Mouse (Mus musculus) lung, embryonic 16.5 days (tissue): Measurements from ENCODE around the gene Tbcc. TPM values are rescaled to one million over a fixed set of nuclear protein-coding genes. Genes with fewer than 3 reads are reported as not detected.
"Not testable (repeated sequence)": the region's sequence is repeated elsewhere in the genome, so short reads cannot be mapped to it uniquely, and the experiment has no call there.

Experiments used
- ATAC-seq: fragments of 200-750 bp; cut with Nextera tagmentation; 2 replicates; pipeline ENCODE4 v1.8.0; 2017; ENCODE audit warnings: low read depth, mild to moderate bottlenecking, moderate library complexity
- H3K27ac ChIP-seq: fragments of 300-500 bp; sonication (generic); 2 replicates; pipeline ENCODE4 v1.5.1; 2014; ENCODE audit warnings: mild to moderate bottlenecking, control low read depth, low read length
- H3K27me3 ChIP-seq: fragments of 300-500 bp; sonication (generic); 2 replicates; pipeline ENCODE4 v1.6.1; 2014; ENCODE audit warnings: low read depth, low read length, mixed read lengths; ENCODE audit not compliant: control insufficient read depth, insufficient read depth
- H3K36me3 ChIP-seq: fragments of 300-500 bp; sonication (generic); 2 replicates; pipeline ENCODE4 v1.6.1; 2014; ENCODE audit warnings: low read length; ENCODE audit not compliant: control insufficient read depth, insufficient read depth
- H3K4me1 ChIP-seq: fragments of 300-500 bp; sonication (generic); replicated peaks from 2 replicates; pipeline ENCODE4 v1.6.1; 2014; ENCODE audit warnings: low read length, mixed read lengths; ENCODE audit not compliant: control insufficient read depth, insufficient read depth
- H3K4me2 ChIP-seq: fragments of 300-500 bp; sonication (generic); 2 replicates; pipeline ENCODE4 v1.6.1; 2014; ENCODE audit warnings: low read depth, low read length, control low read depth
- H3K4me3 ChIP-seq: fragments of 300-500 bp; sonication (generic); 2 replicates; pipeline ENCODE4 v1.5.1; 2014; ENCODE audit warnings: mild to moderate bottlenecking, low read length, control low read depth
- H3K9ac ChIP-seq: fragments of 300-500 bp; sonication (generic); 2 replicates; pipeline ENCODE4 v1.6.1; 2014; ENCODE audit warnings: low read length, control low read depth
- H3K9me3 ChIP-seq: fragments of 300-500 bp; sonication (generic); 2 replicates; pipeline ENCODE4 v1.6.1; 2016; ENCODE audit warnings: low read length; ENCODE audit not compliant: control insufficient read depth
- WGBS: fragments of 180-500 bp; shearing (Covaris S2); extraction: QIAGEN DNeasy Blood & Tissue Kit; methylation state at CpG from one replicate; pipeline ENCODE4 v1.1.7; 2014; 5-methylcytosine and 5-hydroxymethylcytosine counted together
- polyA plus RNA-seq: library from polyadenylated mRNA; unstranded; fragments of >200 nt; fragmentation: Nextera tagmentation; extraction: Ambion mirVana; gene quantifications from 2 replicates; pipeline ENCODE4 v1.2.1, GENCODE M21; 2015

Gene Tbcc
- 38.6 and 40.8 TPM in 2 replicates for polyA plus RNA-seq

DNA sequence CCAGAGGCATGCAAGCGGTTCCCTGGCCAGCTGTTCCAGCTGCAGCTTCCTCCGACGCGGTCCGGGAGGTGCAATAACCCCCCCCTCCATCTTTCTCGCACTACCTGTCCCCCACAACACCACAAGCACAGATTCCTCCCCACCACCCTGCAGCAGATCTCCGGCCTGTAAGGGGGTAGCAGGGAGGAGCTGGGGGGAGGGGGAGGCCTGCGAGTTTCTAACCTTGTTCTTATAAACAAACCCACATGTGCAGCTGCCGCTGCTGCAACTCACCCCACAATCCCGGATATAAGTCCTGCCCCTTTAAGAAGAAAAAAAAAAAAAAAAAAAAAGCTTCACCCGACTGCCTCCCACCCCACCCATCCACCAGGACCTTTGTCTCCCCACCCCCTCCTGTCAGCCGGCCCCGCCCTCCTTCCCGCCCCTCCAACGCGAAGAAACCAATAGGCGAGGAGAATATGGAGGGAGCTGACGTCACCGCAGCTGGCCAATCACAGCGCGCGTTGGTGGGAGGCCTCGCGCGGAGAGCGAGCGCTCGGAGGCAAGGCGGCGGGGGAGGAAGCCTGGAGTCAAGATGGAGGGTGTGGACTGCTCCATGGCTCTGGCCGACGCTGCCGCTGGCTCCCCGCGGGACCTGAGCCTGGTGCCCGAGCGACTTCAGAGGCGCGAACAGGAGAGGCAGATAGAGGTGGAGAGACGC, at the start of gene Tbcc:
TSS of gene Tbcc (plus strand) at position 569 of the 700 bp plus-strand sequence.
- Histone ChIP-seq H3K4me1 (peaks cover 28% of the 10 kb centered on the region), H3K9ac (peak within 1 kb of the TSS; percentile 89), H3K9me3 (no peaks in the 10 kb centered on the region), H3K4me2 (peak within 1 kb of the TSS; percentile 91), H3K36me3 (peaks cover 6% of the 10 kb centered on the region), H3K4me3 (peak within 1 kb of the TSS; percentile 86), H3K27me3 (no peaks in the 10 kb centered on the region), H3K27ac (peak within 1 kb of the TSS; percentile 96)
- peak; percentile 95 for ATAC-seq
- WGBS = under 1% methylated on average over 38 of the region's 40 CpGs

DNA sequence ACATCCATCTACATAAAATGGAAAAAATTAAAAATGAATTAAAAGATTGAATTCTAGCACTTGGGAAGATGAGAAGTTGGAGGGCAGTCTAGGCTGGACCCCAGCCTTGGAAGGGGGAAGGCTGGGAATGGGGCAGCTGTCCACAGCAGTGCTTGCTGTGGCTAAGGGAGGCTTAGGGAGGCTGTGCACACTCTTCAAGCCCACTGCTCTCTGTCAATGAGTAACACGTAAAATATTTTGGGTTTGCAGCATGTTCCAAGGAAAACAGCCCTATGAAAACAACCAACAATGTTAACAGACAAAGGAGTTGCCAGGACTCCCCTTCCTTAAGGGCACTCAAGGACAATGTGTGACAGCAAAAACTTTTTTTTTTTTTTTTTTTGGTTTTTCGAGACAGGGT, 47.5 kb upstream of the Tbcc start:
- WGBS = 78% methylated on average over 2 of the region's 2 CpGs
- no peaks in the 10 kb centered on the region for H3K27me3 ChIP-seq
- ATAC-seq = no peak
- no peaks in the 10 kb centered on the region for H3K9me3 ChIP-seq
- H3K4me3 ChIP-seq = no peak overlapping the region
- no peak overlapping the region for H3K27ac ChIP-seq
- H3K36me3 ChIP-seq = no peaks in the 10 kb centered on the region
- peaks cover 3% of the 10 kb centered on the region; the same call in 1 of the 2 replicates for H3K4me1 ChIP-seq
- H3K4me2 ChIP-seq = no peak overlapping the region
- no peak overlapping the region for H3K9ac ChIP-seq

DNA sequence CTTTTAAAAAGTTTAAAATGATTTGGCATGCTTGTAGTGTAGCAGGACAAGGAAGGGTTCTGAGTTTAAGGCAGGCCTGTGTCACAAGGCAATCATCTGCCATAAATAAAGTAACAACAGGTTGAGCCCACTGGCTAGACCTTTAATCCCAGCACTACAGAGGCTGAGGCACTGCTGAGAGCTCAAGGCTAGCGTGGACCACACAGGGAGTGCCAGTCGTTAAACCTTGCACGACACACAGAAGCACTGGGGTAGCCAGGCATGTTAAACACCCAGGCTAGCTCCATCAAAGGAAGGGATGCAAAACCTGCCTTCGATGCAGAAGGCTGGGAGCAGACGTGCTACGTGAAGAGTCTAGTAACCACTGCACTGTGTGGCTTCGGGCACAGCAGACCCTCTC, 46.8 kb upstream of the Tbcc start:
- Histone ChIP-seq H3K9me3 (no peaks in the 10 kb centered on the region), H3K27ac (no peak overlapping the region), H3K4me3 (no peak overlapping the region), H3K9ac (no peak overlapping the region), H3K27me3 (no peaks in the 10 kb centered on the region), H3K4me2 (no peak overlapping the region), H3K36me3 (no peaks in the 10 kb centered on the region), H3K4me1 (peaks cover 3% of the 10 kb centered on the region; the same call in 1 of the 2 replicates)
- 66% methylated on average over 7 of the region's 7 CpGs for WGBS
- ATAC-seq = no peak

DNA sequence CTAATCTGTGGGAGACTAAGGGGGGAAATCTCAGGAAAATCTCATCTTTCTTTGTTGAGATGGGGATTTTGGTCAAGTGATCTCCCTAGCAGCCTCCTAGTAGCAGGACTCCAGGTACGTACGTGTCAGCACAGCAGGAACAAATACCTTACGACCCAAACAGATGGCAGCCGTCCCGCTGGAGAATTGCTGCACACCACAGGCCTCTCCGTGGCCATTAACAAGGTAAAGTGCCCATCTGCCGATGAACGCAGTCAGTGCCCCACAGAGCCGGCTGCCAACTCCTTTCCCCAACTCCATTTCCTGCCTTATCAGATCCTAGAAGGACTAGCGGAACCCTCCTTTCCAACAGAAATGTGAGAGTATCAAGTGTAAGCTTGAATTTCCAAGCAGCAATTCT, 45.7 kb upstream of the Tbcc start:
- Histone ChIP-seq H3K4me1 (peaks cover 3% of the 10 kb centered on the region; the same call in 1 of the 2 replicates), H3K4me3 (no peak overlapping the region), H3K36me3 (no peaks in the 10 kb centered on the region), H3K9ac (no peak overlapping the region), H3K27ac (no peak overlapping the region), H3K27me3 (no peaks in the 10 kb centered on the region), H3K9me3 (no peaks in the 10 kb centered on the region), H3K4me2 (no peak overlapping the region)
- ATAC-seq = no peak
- 43% methylated on average over 10 of the region's 10 CpGs for WGBS

DNA sequence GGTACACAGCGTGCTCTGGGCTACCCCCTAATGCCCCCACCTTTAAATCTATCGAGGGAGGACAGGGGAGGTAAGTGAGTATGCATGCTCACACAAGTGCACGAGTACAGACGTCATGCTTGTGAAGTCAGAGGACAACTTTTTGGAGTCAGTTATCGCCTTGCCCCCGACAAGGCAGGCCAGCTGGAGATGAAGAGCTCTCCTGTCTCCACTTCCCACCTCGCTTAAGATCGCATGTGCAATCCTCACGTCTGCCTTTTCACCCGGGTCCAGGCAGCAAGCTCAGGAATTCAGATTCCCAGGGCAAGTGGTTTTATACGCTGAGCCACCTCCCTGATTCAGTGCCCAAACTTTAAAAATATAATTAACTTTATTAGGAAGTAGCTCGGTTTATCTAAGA, 45.2 kb upstream of the Tbcc start:
- 54% methylated on average over 12 of the region's 12 CpGs for WGBS
- Histone ChIP-seq H3K4me1 (peaks cover 3% of the 10 kb centered on the region; the same call in 1 of the 2 replicates), H3K4me3 (no peak overlapping the region), H3K36me3 (no peaks in the 10 kb centered on the region), H3K4me2 (no peak overlapping the region), H3K27ac (no peak overlapping the region), H3K9ac (no peak overlapping the region), H3K27me3 (no peaks in the 10 kb centered on the region), H3K9me3 (no peaks in the 10 kb centered on the region)
- no peak for ATAC-seq

DNA sequence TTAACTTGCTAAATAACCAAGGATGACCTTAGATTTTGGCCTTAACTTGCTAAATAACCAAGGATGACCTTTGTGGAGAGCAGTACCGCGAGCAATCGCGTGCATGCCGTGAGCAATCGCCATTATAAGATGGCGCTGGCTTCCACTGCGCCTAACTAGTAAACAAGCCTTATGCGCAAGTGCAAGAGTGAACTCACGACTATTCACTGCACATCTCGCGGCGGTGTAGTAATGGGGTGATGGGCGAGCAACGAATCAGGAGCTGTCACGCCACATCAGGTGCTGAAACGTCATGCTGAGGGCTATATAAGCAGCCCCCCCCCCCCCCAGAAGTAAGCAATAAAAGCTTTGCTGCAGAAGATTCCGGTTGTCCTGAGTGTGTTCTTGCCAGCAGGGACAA, 43.9 kb upstream of the Tbcc start:
- H3K27me3 ChIP-seq, H3K4me2 ChIP-seq, H3K9ac ChIP-seq, H3K27ac ChIP-seq, H3K4me3 ChIP-seq, ATAC-seq, H3K36me3 ChIP-seq, H3K9me3 ChIP-seq, H3K4me1 ChIP-seq: not testable (repeated sequence)
- WGBS = 95% methylated on average over 18 of the region's 18 CpGs

DNA sequence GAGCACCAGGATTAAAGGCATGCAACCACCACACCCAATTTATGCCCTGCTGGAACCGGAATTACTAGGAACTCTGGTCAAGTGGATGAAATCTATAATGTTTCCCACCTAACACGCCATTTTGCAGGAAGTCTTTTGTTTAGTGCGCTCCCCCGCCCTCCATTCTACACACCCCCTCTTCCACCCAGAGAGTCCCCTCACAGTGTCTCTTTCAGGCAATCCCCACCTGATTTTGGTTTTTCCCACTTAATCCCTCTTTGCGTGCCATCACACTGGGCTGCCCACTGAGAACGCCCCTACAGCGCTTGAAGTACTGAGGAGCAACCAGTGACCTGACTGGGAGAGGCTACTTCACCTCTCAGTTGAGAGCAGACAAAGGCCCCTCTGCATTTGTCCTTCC, 43.3 kb upstream of the Tbcc start:
- no peak overlapping the region for H3K27ac ChIP-seq
- no peaks in the 10 kb centered on the region for H3K36me3 ChIP-seq
- no peak overlapping the region for H3K4me3 ChIP-seq
- H3K4me1 ChIP-seq = peaks cover 3% of the 10 kb centered on the region; the same call in 1 of the 2 replicates
- no peaks in the 10 kb centered on the region for H3K27me3 ChIP-seq
- no peak overlapping the region for H3K4me2 ChIP-seq
- no peak overlapping the region for H3K9ac ChIP-seq
- no peak for ATAC-seq
- no peaks in the 10 kb centered on the region for H3K9me3 ChIP-seq
- 87% methylated on average over 7 of the region's 7 CpGs for WGBS

DNA sequence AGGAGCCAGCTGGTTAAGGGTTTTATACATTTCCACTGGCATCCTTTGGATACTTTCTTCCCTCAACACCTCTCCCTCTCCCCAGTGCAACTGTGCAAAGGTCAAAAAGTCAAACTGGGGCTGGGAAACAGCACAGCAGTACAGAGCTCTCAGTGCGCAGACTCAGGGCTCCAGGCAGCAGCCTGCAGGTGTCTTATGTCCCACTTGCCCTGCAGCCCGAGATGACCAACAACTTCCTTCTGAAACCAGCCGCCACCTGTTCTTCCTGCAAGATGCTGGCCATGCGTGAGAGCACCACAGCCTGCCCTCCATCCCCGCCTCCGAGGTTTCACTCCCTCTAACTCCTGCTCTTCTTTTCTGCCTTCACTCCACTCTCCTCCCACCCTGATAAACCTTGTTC, 37.8 kb upstream of the Tbcc start:
- no peak for ATAC-seq
- 0 out of 2 replicates have a peak overlapping the region, but pooled peaks have one; percentile 8 for H3K4me2 ChIP-seq

DNA sequence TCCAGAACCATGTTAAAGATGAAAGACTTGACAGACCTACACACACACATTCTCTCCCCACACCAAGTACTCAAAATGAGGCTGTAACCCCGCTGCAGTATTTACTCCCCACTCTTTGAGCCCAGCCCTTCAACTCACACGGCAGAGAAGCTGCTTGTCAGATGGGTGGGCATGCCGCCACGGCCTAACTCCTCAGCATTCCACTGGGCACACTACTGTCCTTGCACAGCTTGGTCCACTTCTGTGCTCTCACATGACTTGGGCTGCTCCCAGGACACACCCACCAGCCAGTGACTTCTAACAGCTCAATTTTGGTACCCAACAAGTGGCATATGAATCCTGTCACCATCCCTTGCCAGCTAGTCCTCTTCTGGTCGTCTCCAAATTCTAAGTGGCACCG, 37.2 kb upstream of the Tbcc start:
- H3K4me2 ChIP-seq = peak overlapping the region; percentile 21; the same call in 1 of the 2 replicates
- no peaks in the 10 kb centered on the region for H3K9me3 ChIP-seq
- no peaks in the 10 kb centered on the region for H3K27me3 ChIP-seq
- peak; percentile 54 for ATAC-seq
- H3K27ac ChIP-seq = peak overlapping the region; percentile 72
- no peak overlapping the region for H3K9ac ChIP-seq
- 20% methylated on average over 6 of the region's 6 CpGs for WGBS
- H3K4me3 ChIP-seq = no peak overlapping the region
- H3K4me1 ChIP-seq = peaks cover 33% of the 10 kb centered on the region
- no peaks in the 10 kb centered on the region for H3K36me3 ChIP-seq

More for the DNA sequence above, 37.8 kb upstream of the Tbcc start:
- Histone ChIP-seq H3K4me3 (no peak overlapping the region), H3K36me3 (no peaks in the 10 kb centered on the region), H3K27me3 (no peaks in the 10 kb centered on the region), H3K4me1 (peaks cover 33% of the 10 kb centered on the region), H3K9me3 (no peaks in the 10 kb centered on the region), H3K9ac (no peak overlapping the region), H3K27ac (peak overlapping the region; percentile 72)
- WGBS = 15% methylated on average over 6 of the region's 6 CpGs
